Mouse (Mus musculus) lung, postnatal 10 days (tissue): Measurements from ENCODE around the gene Med26.
A peak's percentile ranks its signal among the peaks of the same experiment; 100 is the strongest.

ENCODE experiments used
- DNase-seq: peaks from one replicate; pipeline ENCODE4 v3.0.0; 2021

Med26 gene

DNA sequence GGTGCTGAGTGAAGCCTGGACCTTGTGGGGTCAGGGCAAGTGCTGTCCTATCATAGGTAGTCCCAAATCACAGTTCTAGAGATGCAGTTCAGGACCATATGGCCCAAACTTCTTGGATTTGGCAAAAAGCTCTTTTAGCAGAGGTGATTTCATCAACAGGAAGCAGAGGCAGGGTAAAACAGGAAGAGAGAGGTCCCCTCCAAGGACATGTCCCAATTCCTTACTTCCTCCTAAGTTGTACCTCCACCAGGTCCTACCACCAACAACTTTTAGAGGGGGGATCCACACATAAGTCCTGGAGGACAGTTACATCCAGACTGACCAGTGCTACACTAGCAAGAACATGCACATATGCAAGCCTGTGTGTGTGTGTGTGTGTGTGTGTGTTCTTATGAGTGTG lies 61.1 kb downstream of the Med26 start:
- DNase-seq: no peak

- DNase-seq: peak; percentile 85
These were observed 62.4 kb downstream of the Med26 start for GRCm38 (mm10) chr8:72485456-72486199.

GRCm38 (mm10) chr8:72474826-72475546 lies 73.1 kb downstream of the Med26 start, which contains the start of gene Cherp:
Gene Cherp (minus strand): TSS chr8:72475226.
- DNase-seq: peak; percentile 98

- DNase-seq: no peak
These were observed 77.4 kb downstream of the Med26 start for GRCm38 (mm10) chr8:72470684-72471083.

DNA sequence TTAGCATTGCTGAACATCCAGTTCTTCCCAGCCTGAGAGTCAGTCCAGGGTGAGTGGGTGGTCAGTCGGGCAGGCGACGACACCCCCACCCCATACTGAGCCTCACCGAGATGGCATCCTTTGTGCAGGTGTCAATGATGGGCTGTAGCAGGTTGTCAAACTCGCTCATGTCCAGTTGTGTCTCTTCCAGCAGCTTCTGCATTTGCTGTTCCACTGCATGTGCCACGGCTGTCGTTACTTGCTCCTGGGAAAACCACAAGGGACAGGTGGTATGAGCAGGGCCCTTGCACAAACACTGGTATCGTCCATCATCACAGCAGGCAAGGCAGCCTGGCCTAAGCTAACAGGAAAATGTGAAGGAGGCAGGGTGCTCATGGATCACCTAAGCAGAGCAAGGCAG lies 78.1 kb downstream of the Med26 start:
- DNase-seq: no peak

- DNase-seq: no peak
These were observed 78.8 kb downstream of the Med26 start for GRCm38 (mm10) chr8:72469243-72469642.

GRCm38 (mm10) chr8:72464211-72464610 lies 83.9 kb downstream of the Med26 start:
- no peak for DNase-seq

DNA sequence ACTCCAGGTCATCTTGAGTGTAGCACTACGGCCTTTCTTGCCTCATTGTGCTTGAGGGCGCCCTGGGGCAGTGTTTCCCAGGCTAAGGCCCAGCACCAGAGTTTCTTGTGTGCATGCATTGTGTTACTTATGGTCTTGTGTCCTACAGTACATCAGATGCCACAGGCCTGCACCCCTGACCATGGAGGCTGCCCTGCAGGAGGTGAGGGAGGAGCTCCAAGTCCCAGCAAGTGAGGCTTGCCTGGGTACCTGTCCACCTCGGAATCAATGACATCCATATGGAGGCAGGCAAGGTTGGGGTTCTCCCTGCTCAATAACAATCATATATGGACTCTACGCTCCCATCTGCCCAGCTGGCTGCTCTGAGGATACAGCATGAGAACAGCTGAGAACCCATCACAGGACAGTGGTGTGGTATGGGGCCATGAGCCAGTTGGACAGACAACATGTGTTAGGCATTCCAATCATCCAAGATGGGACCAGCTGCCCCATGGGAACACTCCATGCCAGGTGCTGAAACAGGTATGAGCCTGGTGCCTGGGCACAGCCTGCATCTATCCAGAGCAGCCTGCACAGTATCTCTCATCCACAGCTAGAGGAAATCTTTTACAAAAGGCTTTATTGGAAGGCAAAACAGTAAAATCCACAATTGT lies 88.1 kb downstream of the Med26 start:
- no peak for DNase-seq

GRCm38 (mm10) chr8:72458457-72458856 lies 89.6 kb downstream of the Med26 start:
- no peak for DNase-seq

- DNase-seq: no peak
These were observed 90.3 kb downstream of the Med26 start for GRCm38 (mm10) chr8:72457806-72458205.

DNA sequence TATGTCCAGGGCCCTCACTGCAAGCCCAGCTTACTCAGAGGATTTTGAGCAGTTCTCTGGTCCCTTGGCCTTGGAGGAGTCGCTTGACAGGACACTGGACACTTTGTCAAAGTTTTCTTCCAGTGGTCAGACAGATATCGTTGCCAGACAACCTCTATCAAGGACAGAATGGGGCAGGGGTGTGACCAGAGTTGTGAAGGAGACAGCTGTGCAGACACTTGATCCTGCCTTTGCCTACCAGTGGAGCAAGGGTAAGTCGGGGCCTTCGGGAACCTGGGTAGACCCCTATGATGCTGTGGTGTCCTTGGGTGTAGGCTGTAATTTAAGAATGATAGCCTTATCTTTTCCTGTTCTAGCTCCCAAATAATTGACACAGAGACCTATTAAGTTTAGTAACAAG lies 92.8 kb downstream of the Med26 start:
- DNase-seq: no peak

GRCm38 (mm10) chr8:72453904-72454303 lies 94.2 kb downstream of the Med26 start:
- DNase-seq: no peak

DNA sequence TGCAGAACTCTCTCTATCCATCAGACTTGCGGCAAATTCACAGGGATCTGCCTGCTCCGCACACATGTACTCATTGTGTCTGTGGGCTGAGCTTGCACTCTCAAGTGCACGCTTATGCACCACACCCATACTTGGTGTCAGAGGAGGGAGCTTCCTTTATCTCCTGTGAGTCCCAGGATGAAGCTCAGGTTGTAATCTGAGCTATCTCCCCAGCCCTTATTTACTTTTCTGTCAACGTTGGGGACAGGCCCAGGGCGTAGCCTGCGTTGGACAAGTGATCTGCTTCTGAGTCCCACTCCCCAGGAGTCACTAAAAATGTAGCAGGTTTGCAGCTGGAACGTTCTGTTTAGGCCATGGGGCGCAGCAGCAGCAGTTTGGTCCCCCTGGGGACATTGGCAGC lies 96.6 kb downstream of the Med26 start:
- DNase-seq: no peak

- DNase-seq: no peak
These were observed 103.0 kb downstream of the Med26 start for GRCm38 (mm10) chr8:72445071-72445470.
